Mouse (Mus musculus) kidney, adult 2 months (tissue): ENCODE results near the gene Bbip1. TPM values are rescaled to one million over a fixed set of nuclear protein-coding genes. Genes with fewer than 3 reads are reported as not detected.

ENCODE experiments used
- DNase-seq: peaks from one replicate; pipeline ENCODE4 v3.0.0; 2021
- H3K27ac ChIP-seq: fragments of 200-500 bp; 2 replicates; pipeline ENCODE4 v1.5.1; 2012; ENCODE audit warnings: low read depth, low read length, control low read depth, inconsistent platforms; ENCODE audit not compliant: insufficient read depth
- H3K27me3 ChIP-seq: fragments of 200-500 bp; replicated peaks from 2 replicates; pipeline ENCODE4 v1.6.1; 2012; ENCODE audit warnings: mild to moderate bottlenecking, moderate library complexity, low read length, inconsistent platforms; ENCODE audit not compliant: control insufficient read depth, insufficient read depth
- H3K36me3 ChIP-seq: fragments of 200-500 bp; 2 replicates; pipeline ENCODE4 v1.6.1; 2012; ENCODE audit warnings: mild to moderate bottlenecking, moderate library complexity, low read length, inconsistent platforms; ENCODE audit not compliant: control insufficient read depth, insufficient read depth
- H3K4me1 ChIP-seq: fragments of 200-500 bp; 2 replicates; pipeline ENCODE4 v1.6.1; 2011; ENCODE audit warnings: low read length; ENCODE audit not compliant: control insufficient read depth, insufficient read depth
- H3K4me3 ChIP-seq: fragments of 200-500 bp; 2 replicates; pipeline ENCODE4 v1.5.1; 2011; ENCODE audit warnings: mild to moderate bottlenecking, low read depth, low read length, control low read depth; ENCODE audit not compliant: insufficient read depth
- CTCF ChIP-seq: fragments of 200-500 bp; conservative IDR thresholded peaks from 2 replicates; pipeline ENCODE4 v1.5.1; 2011; ENCODE audit warnings: low read depth, mild to moderate bottlenecking, control low read depth, low read length, moderate library complexity, mixed read lengths; ENCODE audit not compliant: insufficient read depth, insufficient read length
- POLR2A ChIP-seq: fragments of 200-500 bp; IDR thresholded peaks from one replicate; pipeline ENCODE4 v1.6.1; 2011; ENCODE audit warnings: low read depth, low read length, control low read depth
- WGBS: fragments of 180-500 bp; shearing (Covaris S2); methylation state at CpG from one replicate; pipeline ENCODE4 v1.1.7; 2018; 5-methylcytosine and 5-hydroxymethylcytosine counted together
- polyA plus RNA-seq: library from polyadenylated mRNA; depleted of rRNA; stranded (reverse); fragments of >200 nt; gene quantifications from 2 replicates; pipeline ENCODE4 v1.2.3, GENCODE M21; 2012; rRNA removed

The Bbip1 gene
- polyA plus RNA-seq, 1 experiment, result 12.6 TPM

GRCm38 (mm10) chr19:53885450-53885849 lies 59.0 kb downstream of the Bbip1 start:
- 39% methylated on average over 10 of the region's 10 CpGs for WGBS
- H3K4me3 ChIP-seq, result no peak overlapping the region
- TF ChIP-seq CTCF (no peak), POLR2A (no peak)
- H3K36me3 ChIP-seq, result no peaks in the 10 kb centered on the region
- DNase-seq, result no peak
- no peaks in the 10 kb centered on the region for H3K27me3 ChIP-seq
- no peak overlapping the region for H3K27ac ChIP-seq
- H3K4me1 ChIP-seq, result no peaks in the 10 kb centered on the region

- TF ChIP-seq POLR2A, result no peak
- TF ChIP-seq CTCF, result no peak
- WGBS, result 71% methylated on average over 5 of the region's 5 CpGs
These were observed 62.6 kb downstream of the Bbip1 start for GRCm38 (mm10) chr19:53881786-53882185.

GRCm38 (mm10) chr19:53880460-53880859 lies 64.0 kb downstream of the Bbip1 start:
- H3K4me1 ChIP-seq, result no peaks in the 10 kb centered on the region
- no peak overlapping the region for H3K27ac ChIP-seq
- DNase-seq, result no peak
- H3K27me3 ChIP-seq, result no peaks in the 10 kb centered on the region
- TF ChIP-seq CTCF (no peak), POLR2A (no peak)
- no peaks in the 10 kb centered on the region for H3K36me3 ChIP-seq
- H3K4me3 ChIP-seq, result no peak overlapping the region
- WGBS, result 97% methylated on average over 1 of the region's 1 CpGs

More at GRCm38 (mm10) chr19:53881786-53882185, 62.6 kb downstream of the Bbip1 start:
- no peak for DNase-seq
- Histone ChIP-seq H3K27me3 (no peaks in the 10 kb centered on the region), H3K4me3 (no peak overlapping the region), H3K27ac (no peak overlapping the region), H3K36me3 (no peaks in the 10 kb centered on the region), H3K4me1 (no peaks in the 10 kb centered on the region)

Other genes starting within 250 kb of the Bbip1 start
- gene Pdcd4, start 52.4 kb downstream of the Bbip1 start, polyA plus RNA-seq, result 6.4 and 10.3 TPM in 2 replicates
- gene Shoc2, start 321 bp downstream of the Bbip1 start, polyA plus RNA-seq, result 16.3 and 19.1 TPM in 2 replicates
- gene Adra2a, start 99.5 kb upstream of the Bbip1 start, polyA plus RNA-seq, result 1.8 TPM in 2 replicates